Mouse (Mus musculus): ENCODE results near the gene Dctn3. TPM values are rescaled to one million over a fixed set of nuclear protein-coding genes. Genes with fewer than 3 reads are reported as not detected.
A peak's percentile ranks its signal among the peaks of the same experiment; 100 is the strongest.
"Not testable (repeated sequence)": the region's sequence is repeated elsewhere in the genome, so short reads cannot be mapped to it uniquely, and the experiment has no call there.

The Dctn3 gene
- total and polyA plus RNA-seq, 2 experiments from 2014 or later = 122 to 308 TPM

GRCm38 (mm10) chr4:41684931-41685453 lies 38.0 kb downstream of the Dctn3 start:
- not testable (repeated sequence) for H3K9ac ChIP-seq (replicated peaks; ENCODE audit: low read length, poor library complexity, severe bottlenecking); H3K4me2 ChIP-seq (ENCODE audit: low read depth, low read length, poor library complexity, severe bottlenecking); H3K4me1 ChIP-seq (ENCODE audit: insufficient read depth, low read length); H3K4me3 ChIP-seq (ENCODE audit: low read depth, low read length); DNase-seq (ENCODE audit: low spot score); H3K9me3 ChIP-seq (ENCODE audit: low read length); H3K27me3 ChIP-seq (ENCODE audit: insufficient read depth, low read length); H3K36me3 ChIP-seq (ENCODE audit: insufficient read depth, low read length); ATAC-seq (ENCODE audit: low FRiP score); H3K27ac ChIP-seq (ENCODE audit: low read depth, low read length)
- 9% methylated on average over 10 of the region's 14 CpGs for WGBS

- peak; percentile 28; the same call in 1 of the 2 replicates for ATAC-seq (ENCODE audit: low FRiP score)
- DNase-seq (ENCODE audit: low spot score) = not testable (repeated sequence)
Measured at GRCm38 (mm10) chr4:41684131-41684930, 38.6 kb downstream of the Dctn3 start.

GRCm38 (mm10) chr4:41683303-41683702 lies 39.7 kb downstream of the Dctn3 start:
- WGBS = no CpG with 5 or more reads among the region's 27 CpGs
- H3K4me1 ChIP-seq (ENCODE audit: insufficient read depth, low read length); H3K36me3 ChIP-seq (ENCODE audit: insufficient read depth, low read length); H3K27ac ChIP-seq (ENCODE audit: low read depth, low read length); H3K27me3 ChIP-seq (ENCODE audit: insufficient read depth, low read length); H3K9me3 ChIP-seq (ENCODE audit: low read length); H3K9ac ChIP-seq (replicated peaks; ENCODE audit: low read length, poor library complexity, severe bottlenecking); DNase-seq (ENCODE audit: low spot score): not testable (repeated sequence)
- peak overlapping the region; percentile 36; the same call in 1 of the 2 replicates for H3K4me2 ChIP-seq (ENCODE audit: low read depth, low read length, poor library complexity, severe bottlenecking)
- peak; percentile 31 for ATAC-seq (ENCODE audit: low FRiP score)
- peak overlapping the region; percentile 16; the same call in 1 of the 2 replicates for H3K4me3 ChIP-seq (ENCODE audit: low read depth, low read length)

More at GRCm38 (mm10) chr4:41684131-41684930, 38.6 kb downstream of the Dctn3 start:
- H3K4me3 ChIP-seq (ENCODE audit: low read depth, low read length); H3K9ac ChIP-seq (replicated peaks; ENCODE audit: low read length, poor library complexity, severe bottlenecking); H3K36me3 ChIP-seq (ENCODE audit: insufficient read depth, low read length); H3K27ac ChIP-seq (ENCODE audit: low read depth, low read length); H3K4me1 ChIP-seq (ENCODE audit: insufficient read depth, low read length); H3K27me3 ChIP-seq (ENCODE audit: insufficient read depth, low read length); H3K9me3 ChIP-seq (ENCODE audit: low read length): not testable (repeated sequence)
- WGBS = 7% methylated on average over 20 of the region's 27 CpGs
- peak overlapping the region; percentile 39; the same call in 1 of the 2 replicates for H3K4me2 ChIP-seq (ENCODE audit: low read depth, low read length, poor library complexity, severe bottlenecking)

GRCm38 (mm10) chr4:41682789-41683188 lies 40.2 kb downstream of the Dctn3 start:
- 25% methylated on average over 6 of the region's 6 CpGs for WGBS
- H3K9me3 ChIP-seq (ENCODE audit: low read length) = no peaks in the 10 kb centered on the region
- H3K36me3 ChIP-seq (ENCODE audit: insufficient read depth, low read length) = no peaks in the 10 kb centered on the region
- no peak overlapping the region for H3K4me2 ChIP-seq (ENCODE audit: low read depth, low read length, poor library complexity, severe bottlenecking)
- ATAC-seq (ENCODE audit: low FRiP score) (no peak), DNase-seq (ENCODE audit: low spot score) (no peak)
- no peak for TF ChIP-seq CTCF (IDR thresholded peaks at IDR 0.05)
- H3K27me3 ChIP-seq (ENCODE audit: insufficient read depth, low read length) = no peaks in the 10 kb centered on the region
- no peak overlapping the region for H3K27ac ChIP-seq (ENCODE audit: low read depth, low read length)
- 0 out of 2 replicates have a peak, but pooled peaks cover 3% of the 10 kb centered on the region for H3K4me1 ChIP-seq (ENCODE audit: insufficient read depth, low read length)
- 0 out of 2 replicates have a peak overlapping the region, but pooled peaks have one; percentile 0 for H3K4me3 ChIP-seq (ENCODE audit: low read depth, low read length)
- H3K9ac ChIP-seq (replicated peaks; ENCODE audit: low read length, poor library complexity, severe bottlenecking) = no peak overlapping the region; the same call in 1 of the 2 replicates

GRCm38 (mm10) chr4:41681947-41682346 lies 41.0 kb downstream of the Dctn3 start:
- Histone ChIP-seq H3K27me3 (ENCODE audit: insufficient read depth, low read length) (no peaks in the 10 kb centered on the region), H3K4me2 (ENCODE audit: low read depth, low read length, poor library complexity, severe bottlenecking) (no peak overlapping the region), H3K4me1 (ENCODE audit: insufficient read depth, low read length) (0 out of 2 replicates have a peak, but pooled peaks cover 3% of the 10 kb centered on the region), H3K9ac (replicated peaks; ENCODE audit: low read length, poor library complexity, severe bottlenecking) (no peak overlapping the region), H3K27ac (ENCODE audit: low read depth, low read length) (no peak overlapping the region), H3K4me3 (ENCODE audit: low read depth, low read length) (no peak overlapping the region), H3K9me3 (ENCODE audit: low read length) (no peaks in the 10 kb centered on the region), H3K36me3 (ENCODE audit: insufficient read depth, low read length) (no peaks in the 10 kb centered on the region)
- no peak for ATAC-seq (ENCODE audit: low FRiP score)
- no peak for DNase-seq (ENCODE audit: low spot score)
- 67% methylated on average over 10 of the region's 10 CpGs for WGBS
- no peak for TF ChIP-seq CTCF (IDR thresholded peaks at IDR 0.05)

GRCm38 (mm10) chr4:41681176-41681575 lies 41.8 kb downstream of the Dctn3 start:
- peak; percentile 39 for DNase-seq (ENCODE audit: low spot score)
- 60% methylated on average over 4 of the region's 4 CpGs for WGBS

More at GRCm38 (mm10) chr4:41681176-41681575, 41.8 kb downstream of the Dctn3 start:
- TF ChIP-seq CTCF (IDR thresholded peaks at IDR 0.05) = no peak
- no peaks in the 10 kb centered on the region for H3K9me3 ChIP-seq (ENCODE audit: low read length)
- no peaks in the 10 kb centered on the region for H3K27me3 ChIP-seq (ENCODE audit: insufficient read depth, low read length)
- ATAC-seq (ENCODE audit: low FRiP score) = no peak
- no peaks in the 10 kb centered on the region for H3K36me3 ChIP-seq (ENCODE audit: insufficient read depth, low read length)
- no peak overlapping the region for H3K4me2 ChIP-seq (ENCODE audit: low read depth, low read length, poor library complexity, severe bottlenecking)
- no peak overlapping the region for H3K4me3 ChIP-seq (ENCODE audit: low read depth, low read length)
- H3K27ac ChIP-seq (ENCODE audit: low read depth, low read length) = no peak overlapping the region
- 0 out of 2 replicates have a peak, but pooled peaks cover 3% of the 10 kb centered on the region for H3K4me1 ChIP-seq (ENCODE audit: insufficient read depth, low read length)
- H3K9ac ChIP-seq (replicated peaks; ENCODE audit: low read length, poor library complexity, severe bottlenecking) = no peak overlapping the region
